Mouse (Mus musculus) liver, embryonic 15.5 days (tissue): ENCODE results near the gene Gm29776. TPM values are rescaled to one million over a fixed set of nuclear protein-coding genes. Genes with fewer than 3 reads are reported as not detected.

Source experiments
- ATAC-seq: fragments of 200-750 bp; cut with Nextera tagmentation; 2 replicates; pipeline ENCODE4 v1.8.0; 2017; ENCODE audit warnings: moderate number of reproducible peaks, mild to moderate bottlenecking, moderate library complexity; ENCODE audit not compliant: insufficient read depth
- H3K27ac ChIP-seq: fragments of 300-500 bp; sonication (generic); replicated peaks from 2 replicates; pipeline ENCODE4 v1.5.1; 2015; ENCODE audit warnings: mild to moderate bottlenecking, inconsistent platforms
- H3K27me3 ChIP-seq: fragments of 300-500 bp; sonication (generic); 2 replicates; pipeline ENCODE4 v1.6.1; 2015; ENCODE audit warnings: mild to moderate bottlenecking, inconsistent platforms
- H3K36me3 ChIP-seq: fragments of 300-500 bp; sonication (generic); replicated peaks from 2 replicates; pipeline ENCODE4 v1.6.1; 2015; ENCODE audit warnings: moderate library complexity, mild to moderate bottlenecking, inconsistent platforms
- H3K4me1 ChIP-seq: fragments of 300-500 bp; sonication (generic); replicated peaks from 2 replicates; pipeline ENCODE4 v1.6.1; 2015; ENCODE audit warnings: inconsistent platforms
- H3K4me2 ChIP-seq: fragments of 300-500 bp; sonication (generic); 2 replicates; pipeline ENCODE4 v1.6.1; 2015; ENCODE audit warnings: moderate library complexity, mild to moderate bottlenecking, inconsistent platforms
- H3K4me3 ChIP-seq: fragments of 300-500 bp; sonication (generic); replicated peaks from 2 replicates; pipeline ENCODE4 v1.5.1; 2015; ENCODE audit warnings: mild to moderate bottlenecking, inconsistent platforms
- H3K9ac ChIP-seq: fragments of 300-500 bp; sonication (generic); 2 replicates; pipeline ENCODE4 v1.6.1; 2015; ENCODE audit warnings: moderate library complexity, mild to moderate bottlenecking, inconsistent platforms
- H3K9me3 ChIP-seq: fragments of 300-500 bp; sonication (generic); replicated peaks from 2 replicates; pipeline ENCODE4 v1.6.1; 2016; ENCODE audit warnings: inconsistent platforms
- whole genome bisulfite sequencing: fragments of 180-500 bp; shearing (Covaris S2); methylation state at CpG from one replicate; pipeline ENCODE4 v1.1.7; 2015; ENCODE audit warnings: mixed read lengths; ENCODE audit not compliant: insufficient replicate concordance; 5-methylcytosine and 5-hydroxymethylcytosine counted together
- polyA plus RNA-seq: library from polyadenylated mRNA; unstranded; fragments of >200 nt; fragmentation: Nextera tagmentation; extraction: Ambion mirVana; gene quantifications from 2 replicates; pipeline ENCODE4 v1.2.1, GENCODE M21; 2015

Gene Gm29776
- polyA plus RNA-seq, 1 experiment from 2014 or later: 0.05 TPM

- Histone ChIP-seq H3K4me1 (peaks cover 48% of the 10 kb centered on the region), H3K36me3 (peaks cover 47% of the 10 kb centered on the region), H3K9me3 (no peaks in the 10 kb centered on the region), H3K4me3 (peak overlapping the region; percentile 69), H3K4me2 (peak overlapping the region; percentile 72), H3K27ac (peak overlapping the region; percentile 99), H3K27me3 (no peaks in the 10 kb centered on the region), H3K9ac (peak overlapping the region; percentile 83)
- ATAC-seq: peak; percentile 8; the same call in 1 of the 2 replicates
- WGBS: under 1% methylated on average over 8 of the region's 8 CpGs
Observed at GRCm38 (mm10) chr14:54685471-54685870, 13.2 kb downstream of the Gm29776 start.

DNA sequence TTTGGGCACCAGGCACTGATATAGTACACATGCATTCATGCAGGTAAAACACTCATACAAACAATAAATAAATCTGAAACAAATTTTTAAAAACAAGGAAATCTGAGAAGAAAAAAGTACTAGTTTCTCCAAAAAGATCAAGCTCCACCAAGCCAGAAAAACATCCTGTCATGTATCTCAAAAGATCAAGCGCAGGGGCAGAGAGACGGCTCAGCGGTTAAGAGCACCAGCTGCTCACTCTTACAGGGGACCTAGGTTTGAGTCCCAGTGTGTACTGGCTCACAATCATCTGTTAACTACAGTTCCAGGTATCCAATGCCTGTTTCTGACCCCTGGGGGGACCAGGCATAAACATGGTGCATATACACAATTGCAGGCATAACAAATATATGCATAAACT is 16.2 kb downstream of the Gm29776 start:
- Histone ChIP-seq H3K27ac (no peak overlapping the region), H3K9me3 (no peaks in the 10 kb centered on the region), H3K4me3 (no peak overlapping the region), H3K36me3 (peaks cover 59% of the 10 kb centered on the region), H3K9ac (no peak overlapping the region), H3K4me2 (no peak overlapping the region), H3K4me1 (peaks cover 29% of the 10 kb centered on the region), H3K27me3 (no peaks in the 10 kb centered on the region)
- ATAC-seq: no peak
- WGBS: 75% methylated on average over 3 of the region's 3 CpGs

DNA sequence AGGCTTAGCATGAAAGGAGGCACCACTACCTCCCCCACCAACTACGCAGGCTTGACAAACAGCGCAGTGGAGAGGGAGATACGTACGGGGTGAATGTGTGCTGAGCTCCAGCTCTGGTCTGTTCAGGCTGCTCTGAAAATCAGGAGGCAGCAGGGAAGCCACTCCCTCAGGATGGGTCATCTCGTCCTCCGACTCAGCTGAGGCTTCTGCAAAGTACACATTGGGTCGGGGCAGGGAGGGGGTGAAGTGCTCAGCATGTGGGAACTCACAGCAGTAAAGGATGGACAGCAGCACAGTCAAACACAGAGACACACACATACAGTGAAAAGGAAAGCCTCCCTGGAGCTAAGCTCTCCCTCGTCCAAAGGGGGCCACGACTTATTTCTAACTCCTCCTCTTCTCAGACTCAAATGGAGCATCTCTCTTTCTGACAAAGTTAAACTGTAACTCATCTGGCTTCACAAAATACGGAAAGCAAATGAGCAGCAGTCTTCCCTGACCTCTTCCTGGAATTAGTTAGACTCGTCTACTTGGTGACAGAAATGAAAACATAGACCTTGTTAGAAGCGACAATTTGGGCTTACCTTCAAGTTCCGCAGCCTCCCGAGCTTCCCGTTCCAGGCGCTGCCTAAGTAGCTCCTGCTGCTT is 19.9 kb downstream of the Gm29776 start:
- WGBS: 79% methylated on average over 16 of the region's 16 CpGs

GRCm38 (mm10) chr14:54676290-54676689 is 22.3 kb downstream of the Gm29776 start:
- H3K27ac ChIP-seq: no peak overlapping the region
- H3K4me3 ChIP-seq: no peak overlapping the region
- H3K4me1 ChIP-seq: no peaks in the 10 kb centered on the region; the same call in 1 of the 2 replicates
- no peak overlapping the region for H3K4me2 ChIP-seq
- peaks cover 88% of the 10 kb centered on the region for H3K36me3 ChIP-seq
- no peak overlapping the region for H3K9ac ChIP-seq
- WGBS: 86% methylated on average over 5 of the region's 5 CpGs
- H3K9me3 ChIP-seq: no peaks in the 10 kb centered on the region
- no peak for ATAC-seq
- no peaks in the 10 kb centered on the region for H3K27me3 ChIP-seq

More for the DNA sequence above, 19.9 kb downstream of the Gm29776 start:
- Histone ChIP-seq H3K9me3 (no peaks in the 10 kb centered on the region), H3K4me3 (no peak overlapping the region), H3K4me2 (no peak overlapping the region), H3K27me3 (no peaks in the 10 kb centered on the region), H3K4me1 (peaks cover 17% of the 10 kb centered on the region), H3K27ac (no peak overlapping the region), H3K9ac (no peak overlapping the region), H3K36me3 (peaks cover 89% of the 10 kb centered on the region)
- ATAC-seq: peak; percentile 61

DNA sequence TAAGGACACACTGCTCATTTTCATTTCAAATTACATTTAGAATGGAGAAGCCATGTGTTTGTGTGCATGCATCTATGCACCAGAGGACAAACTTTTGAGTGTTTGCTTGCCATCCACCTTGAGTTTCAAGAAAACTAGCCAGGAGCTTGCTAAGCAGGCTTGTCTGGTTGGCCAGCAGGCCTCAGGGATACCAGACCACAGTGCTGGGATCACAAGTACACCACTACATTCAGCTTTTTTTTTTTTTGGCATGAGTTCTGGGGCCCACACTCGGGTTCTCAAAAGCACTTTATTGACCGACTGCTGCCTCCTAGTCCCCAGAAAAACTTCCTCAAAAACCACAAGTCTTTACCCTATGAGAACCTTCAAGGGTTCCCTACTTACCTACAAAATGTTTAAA is 24.3 kb downstream of the Gm29776 start:
- Histone ChIP-seq H3K27me3 (no peaks in the 10 kb centered on the region), H3K36me3 (peaks cover 80% of the 10 kb centered on the region), H3K4me2 (no peak overlapping the region), H3K9me3 (no peaks in the 10 kb centered on the region), H3K27ac (no peak overlapping the region), H3K9ac (no peak overlapping the region), H3K4me3 (no peak overlapping the region), H3K4me1 (no peaks in the 10 kb centered on the region)
- 39% methylated on average over 2 of the region's 2 CpGs for WGBS
- ATAC-seq: no peak

GRCm38 (mm10) chr14:54669381-54669780 is 29.3 kb downstream of the Gm29776 start:
- ATAC-seq: no peak
- peaks cover 80% of the 10 kb centered on the region for H3K36me3 ChIP-seq
- no peak overlapping the region for H3K9ac ChIP-seq
- H3K27ac ChIP-seq: no peak overlapping the region
- no peaks in the 10 kb centered on the region for H3K4me1 ChIP-seq
- H3K9me3 ChIP-seq: no peaks in the 10 kb centered on the region
- H3K27me3 ChIP-seq: no peaks in the 10 kb centered on the region
- no peak overlapping the region for H3K4me2 ChIP-seq
- WGBS: 66% methylated on average over 4 of the region's 4 CpGs
- no peak overlapping the region for H3K4me3 ChIP-seq

- no peak overlapping the region for H3K4me3 ChIP-seq
- no peaks in the 10 kb centered on the region for H3K27me3 ChIP-seq
- no peak for ATAC-seq
- H3K9me3 ChIP-seq: no peaks in the 10 kb centered on the region
- peaks cover 96% of the 10 kb centered on the region for H3K36me3 ChIP-seq
- no peaks in the 10 kb centered on the region for H3K4me1 ChIP-seq
- H3K9ac ChIP-seq: no peak overlapping the region
- WGBS: 85% methylated on average over 10 of the region's 10 CpGs
- no peak overlapping the region for H3K4me2 ChIP-seq
- H3K27ac ChIP-seq: no peak overlapping the region
Observed at GRCm38 (mm10) chr14:54664477-54665222, 34.0 kb downstream of the Gm29776 start.

DNA sequence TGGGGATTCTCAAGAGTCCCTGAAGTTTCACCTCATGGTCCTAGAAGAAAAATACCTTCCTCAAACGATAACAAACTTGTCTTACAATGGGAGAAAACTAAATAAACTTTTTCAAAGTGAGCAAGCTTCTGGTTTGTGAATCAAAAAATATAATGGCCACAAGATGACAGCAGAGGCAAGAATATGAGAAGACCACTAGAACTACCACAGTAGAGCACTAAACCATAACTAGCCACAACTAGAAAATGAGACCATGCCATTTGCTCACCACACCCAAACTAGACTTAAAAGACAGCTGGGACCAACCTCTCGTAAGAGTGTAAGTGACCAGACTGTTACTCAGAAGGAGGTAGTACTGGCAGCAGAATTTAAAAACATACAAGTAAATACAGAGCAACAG is 38.6 kb downstream of the Gm29776 start:
- Histone ChIP-seq H3K27ac (no peak overlapping the region), H3K27me3 (no peaks in the 10 kb centered on the region), H3K9me3 (no peaks in the 10 kb centered on the region), H3K36me3 (peaks cover 98% of the 10 kb centered on the region), H3K4me3 (no peak overlapping the region), H3K4me2 (no peak overlapping the region), H3K4me1 (no peaks in the 10 kb centered on the region), H3K9ac (no peak overlapping the region)
- ATAC-seq: no peak
- WGBS: 81% methylated on average over 2 of the region's 2 CpGs

- ATAC-seq: peak; percentile 84
- Histone ChIP-seq H3K27ac (peak overlapping the region; percentile 81), H3K36me3 (peaks cover 81% of the 10 kb centered on the region), H3K4me1 (peaks cover 42% of the 10 kb centered on the region), H3K9me3 (no peaks in the 10 kb centered on the region), H3K9ac (peak overlapping the region; percentile 61), H3K4me3 (peak overlapping the region; percentile 66), H3K27me3 (no peaks in the 10 kb centered on the region), H3K4me2 (peak overlapping the region; percentile 77)
- WGBS: 0% methylated on average over 12 of the region's 12 CpGs
Observed at GRCm38 (mm10) chr14:54653496-54653895, 45.1 kb downstream of the Gm29776 start.

DNA sequence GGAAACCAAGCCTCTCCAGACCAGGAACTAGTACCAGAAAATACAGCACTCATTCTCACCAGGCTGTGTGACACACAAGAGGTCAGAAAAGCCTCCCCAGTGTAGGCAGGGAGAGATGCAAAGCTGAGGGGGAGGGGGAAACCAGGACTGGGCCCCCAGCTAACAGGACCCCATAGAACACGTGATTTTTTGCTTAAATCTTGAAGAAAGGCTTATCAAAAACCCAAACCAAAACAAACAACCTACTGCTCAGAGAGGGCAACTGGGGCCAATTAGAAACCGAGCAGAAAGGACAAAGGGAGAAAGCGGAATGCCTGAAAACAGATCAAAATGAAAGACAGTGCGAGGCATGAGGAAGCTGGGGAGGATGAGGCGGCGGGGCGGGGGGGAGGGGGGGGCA is 45.8 kb downstream of the Gm29776 start:
- Histone ChIP-seq H3K9ac (peak overlapping the region; percentile 61), H3K27me3 (no peaks in the 10 kb centered on the region), H3K4me1 (peaks cover 42% of the 10 kb centered on the region), H3K4me3 (peak overlapping the region; percentile 66), H3K9me3 (no peaks in the 10 kb centered on the region), H3K4me2 (peak overlapping the region; percentile 77), H3K27ac (peak overlapping the region; percentile 81), H3K36me3 (peaks cover 81% of the 10 kb centered on the region)
- 2% methylated on average over 7 of the region's 7 CpGs for WGBS
- ATAC-seq: no peak

- H3K9me3 ChIP-seq: no peaks in the 10 kb centered on the region
- no peak overlapping the region for H3K4me2 ChIP-seq
- H3K4me3 ChIP-seq: no peak overlapping the region
- no peaks in the 10 kb centered on the region for H3K27me3 ChIP-seq
- no peak for ATAC-seq
- H3K27ac ChIP-seq: 0 out of 2 replicates have a peak overlapping the region, but pooled peaks have one; percentile 81
- peaks cover 42% of the 10 kb centered on the region for H3K4me1 ChIP-seq
- WGBS: 74% methylated on average over 4 of the region's 4 CpGs
- no peak overlapping the region for H3K9ac ChIP-seq
- peaks cover 81% of the 10 kb centered on the region for H3K36me3 ChIP-seq
Observed at GRCm38 (mm10) chr14:54651556-54651955, 47.1 kb downstream of the Gm29776 start.
